Mouse (Mus musculus) hindbrain, embryonic 11.5 days (tissue): ENCODE data around the gene Fscn3. TPM values are rescaled to one million over a fixed set of nuclear protein-coding genes. Genes with fewer than 3 reads are reported as not detected.

Experiments
- ATAC-seq: fragments of 200-750 bp; cut with Nextera tagmentation; 2 replicates; pipeline ENCODE4 v1.8.0; 2017; ENCODE audit warnings: mild to moderate bottlenecking, moderate TSS enrichment, moderate library complexity; ENCODE audit not compliant: low FRiP score
- DNase-seq: peaks from one replicate; pipeline ENCODE4 v3.0.0-alpha.2; 2015; ENCODE audit warnings: low spot score
- H3K27ac ChIP-seq: fragments of 300-500 bp; sonication (generic); 2 replicates; pipeline ENCODE4 v1.5.1; 2014; ENCODE audit warnings: mild to moderate bottlenecking, low read depth, low read length
- H3K27me3 ChIP-seq: fragments of 300-500 bp; sonication (generic); 2 replicates; pipeline ENCODE4 v1.6.1; 2014; ENCODE audit warnings: mild to moderate bottlenecking, low read length, moderate library complexity, mixed read lengths; ENCODE audit not compliant: control insufficient read depth, insufficient read depth
- H3K36me3 ChIP-seq: fragments of 300-500 bp; sonication (generic); 2 replicates; pipeline ENCODE4 v1.6.1; 2014; ENCODE audit warnings: mild to moderate bottlenecking, low read length, moderate library complexity, mixed read lengths; ENCODE audit not compliant: control insufficient read depth, insufficient read depth
- H3K4me1 ChIP-seq: fragments of 300-500 bp; sonication (generic); replicated peaks from 2 replicates; pipeline ENCODE4 v1.6.1; 2014; ENCODE audit warnings: low read length, mixed read lengths; ENCODE audit not compliant: control insufficient read depth, insufficient read depth
- H3K4me2 ChIP-seq: fragments of 300-500 bp; sonication (generic); replicated peaks from 2 replicates; pipeline ENCODE4 v1.6.1; 2014; ENCODE audit warnings: mild to moderate bottlenecking, low read depth, low read length
- H3K4me3 ChIP-seq: fragments of 300-500 bp; sonication (generic); 2 replicates; pipeline ENCODE4 v1.5.1; 2014; ENCODE audit warnings: low read depth, low read length
- H3K9ac ChIP-seq: fragments of 300-500 bp; sonication (generic); 2 replicates; pipeline ENCODE4 v1.6.1; 2014; ENCODE audit warnings: low read depth, low read length
- H3K9me3 ChIP-seq: fragments of 300-500 bp; sonication (generic); 2 replicates; pipeline ENCODE4 v1.6.1; 2016; ENCODE audit warnings: low read length; ENCODE audit not compliant: control insufficient read depth
- WGBS: fragments of 180-500 bp; shearing (Covaris S2); extraction: QIAGEN DNeasy Blood & Tissue Kit; methylation state at CpG from one replicate; pipeline ENCODE4 v1.1.7; 2014; 5-methylcytosine and 5-hydroxymethylcytosine counted together
- polyA plus RNA-seq: library from polyadenylated mRNA; unstranded; fragments of >200 nt; fragmentation: Nextera tagmentation; extraction: Ambion mirVana; gene quantifications from 2 replicates; pipeline ENCODE4 v1.2.1, GENCODE M21; 2014

The Fscn3 gene
- polyA plus RNA-seq, 1 experiment from 2014 or later: not detected

- no peak overlapping the region for H3K4me2 ChIP-seq
- no peaks in the 10 kb centered on the region for H3K9me3 ChIP-seq
- H3K9ac ChIP-seq: no peak overlapping the region
- 97% methylated on average over 7 of the region's 7 CpGs for WGBS
- ATAC-seq (no peak), DNase-seq (no peak)
- no peak overlapping the region for H3K27ac ChIP-seq
- no peaks in the 10 kb centered on the region for H3K27me3 ChIP-seq
- no peaks in the 10 kb centered on the region for H3K36me3 ChIP-seq
- no peaks in the 10 kb centered on the region for H3K4me1 ChIP-seq
- H3K4me3 ChIP-seq: no peak overlapping the region
Observed at GRCm38 (mm10) chr6:28486905-28487304, 59.3 kb downstream of the Fscn3 start.

Other genes with a start within 250 kb of the Fscn3 start
- 25.2 and 32.2 TPM in 2 replicates for gene Zfp800, start 29.8 kb upstream of the Fscn3 start, polyA plus RNA-seq
- 271 and 322 TPM in 2 replicates for gene Arf5, start 4.2 kb upstream of the Fscn3 start, polyA plus RNA-seq
- 6.3 and 7.0 TPM in 2 replicates for gene Gcc1, start 601 bp downstream of the Fscn3 start, polyA plus RNA-seq
- gene Pax4, start 21.6 kb downstream of the Fscn3 start, polyA plus RNA-seq: not detected in 2 replicates
- gene Snd1, start 47.4 kb downstream of the Fscn3 start, polyA plus RNA-seq: 86.2 and 89.4 TPM in 2 replicates